Mouse (Mus musculus) cortical plate, adult 2 months (tissue): ENCODE results near the gene Dnajc17.

Source experiments
- CTCF ChIP-seq: fragments of 200-500 bp; IDR thresholded peaks from 2 replicates; pipeline ENCODE4 v1.5.1; 2011; ENCODE audit warnings: mild to moderate bottlenecking, control low read depth, low read length; ENCODE audit not compliant: insufficient read depth; ENCODE audit errors: extremely low read depth
- POLR2A ChIP-seq: fragments of 200-500 bp; IDR thresholded peaks from 2 replicates; pipeline ENCODE4 v1.6.1; 2011; ENCODE audit warnings: mild to moderate bottlenecking, low read length, control low read depth; ENCODE audit not compliant: insufficient read depth; ENCODE audit errors: extremely low read depth

- no peak for TF ChIP-seq POLR2A
- TF ChIP-seq CTCF: no peak
Measured at GRCm38 (mm10) chr2:119167866-119168256, 40.7 kb downstream of the Dnajc17 start.
